Mouse (Mus musculus) brain, embryonic 14.5 days (tissue): ENCODE results near the gene Inpp5k.

Experiments
- CTCF ChIP-seq: fragments of 200-500 bp; IDR thresholded peaks from 2 replicates; pipeline ENCODE4 v1.5.1; 2012; ENCODE audit warnings: inconsistent platforms, mild to moderate bottlenecking, moderate library complexity, borderline replicate concordance; ENCODE audit not compliant: insufficient read depth, insufficient read length; ENCODE audit errors: extremely low read depth
- POLR2A ChIP-seq: fragments of 200-500 bp; IDR thresholded peaks from 2 replicates; pipeline ENCODE4 v1.6.1; 2012; ENCODE audit warnings: mild to moderate bottlenecking, inconsistent platforms, borderline replicate concordance; ENCODE audit not compliant: poor library complexity, insufficient read depth, insufficient read length, severe bottlenecking; ENCODE audit errors: extremely low read depth

- TF ChIP-seq CTCF = no peak
- no peak for TF ChIP-seq POLR2A
These were observed 23.1 kb downstream of the Inpp5k start for GRCm38 (mm10) chr11:75653781-75654470.
